Mouse (Mus musculus): ENCODE results near the gene Ccdc34.
A peak's percentile ranks its signal among the peaks of the same experiment; 100 is the strongest.
"Not testable (repeated sequence)": the region's sequence is repeated elsewhere in the genome, so short reads cannot be mapped to it uniquely, and the experiment has no call there.

Ccdc34 gene

DNA sequence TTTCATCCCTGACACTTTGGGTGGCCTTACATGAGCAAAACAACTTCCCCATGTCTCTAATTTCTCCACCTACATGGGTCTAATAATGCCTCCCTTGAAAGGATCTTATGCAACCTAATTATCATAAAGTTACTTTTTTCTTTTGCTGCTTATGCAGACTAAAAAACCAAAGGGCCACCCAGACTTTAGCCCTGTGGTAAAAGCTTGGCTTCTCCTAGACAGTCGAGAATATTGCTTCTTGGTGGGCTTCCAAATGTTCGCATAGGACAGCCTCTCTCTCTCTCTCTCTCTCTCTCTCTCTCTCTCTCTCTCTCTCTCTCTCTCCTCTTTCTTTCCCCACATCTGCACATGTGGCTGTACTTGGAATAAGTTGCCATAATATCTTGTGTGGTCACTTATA, 60.0 kb downstream of the Ccdc34 start:
- DNase-seq (ENCODE audit: low spot score in 2 of 2), result no peak

GRCm38 (mm10) chr2:110080532-110080931, 62.9 kb downstream of the Ccdc34 start:
- no peak for DNase-seq (ENCODE audit: low spot score in 2 of 2)

DNA sequence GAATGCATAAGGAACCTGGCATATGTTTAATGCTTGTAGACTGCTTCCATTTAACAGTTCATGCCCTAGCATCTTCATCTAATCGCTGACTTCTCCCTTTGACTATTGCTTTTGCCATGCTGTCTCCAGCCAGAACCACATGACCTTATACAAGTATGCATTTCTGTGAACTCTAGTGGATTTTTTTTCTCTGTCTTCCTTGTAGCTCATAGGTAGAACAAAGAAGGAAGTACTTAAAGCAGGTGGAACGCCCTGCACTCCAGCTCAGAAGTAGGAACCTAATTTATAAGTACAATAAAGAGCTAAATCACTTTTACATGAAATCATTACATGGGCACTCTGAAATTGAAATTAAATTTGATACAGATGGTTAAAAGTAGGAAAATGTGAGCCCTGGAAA, 65.4 kb downstream of the Ccdc34 start:
- no peak for DNase-seq (ENCODE audit: low spot score in 2 of 2)

DNA sequence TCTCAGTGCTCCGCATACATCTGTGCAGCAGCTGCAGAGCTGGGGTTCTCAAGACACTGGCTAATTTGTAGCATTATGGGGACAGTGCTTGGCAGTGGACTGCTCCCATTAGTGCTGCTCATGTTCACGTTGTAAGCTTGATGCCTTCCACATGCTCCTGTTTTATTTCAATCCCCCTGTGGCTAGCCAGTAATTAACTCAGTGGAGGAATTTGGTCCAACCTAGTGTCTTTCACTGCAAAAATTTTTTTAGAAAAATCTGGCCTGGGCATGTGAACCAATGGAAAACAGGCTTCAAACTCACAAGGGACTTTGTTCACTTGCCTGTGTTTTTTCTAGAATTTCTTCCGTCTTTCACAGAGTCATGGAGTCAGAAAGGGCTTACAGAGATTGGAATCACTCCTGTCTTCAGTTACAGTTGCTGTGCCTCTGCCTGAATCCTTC, 68.1 kb downstream of the Ccdc34 start:
- DNase-seq (ENCODE audit: low spot score in 2 of 2), result no peak

DNA sequence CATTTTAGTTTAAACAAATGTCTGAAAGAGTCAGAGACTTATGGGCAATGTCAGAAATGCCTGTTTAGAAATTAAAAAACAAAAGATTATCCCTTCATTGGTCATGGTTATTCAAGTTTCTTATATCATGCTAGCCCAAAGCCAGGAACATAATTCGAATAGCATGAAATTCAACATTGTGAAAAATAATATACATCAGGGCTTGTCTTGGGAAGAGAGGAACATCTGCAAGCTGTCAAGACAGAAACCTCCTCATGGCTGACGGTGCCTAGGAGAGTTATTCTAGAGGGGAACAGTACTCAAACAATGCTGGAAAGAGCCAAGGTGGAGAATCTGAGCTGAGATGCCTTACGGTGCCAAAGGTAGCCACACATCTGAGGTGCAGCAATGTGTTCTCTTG, 96.5 kb downstream of the Ccdc34 start:
- no peak for DNase-seq (ENCODE audit: low spot score in 2 of 2)

GRCm38 (mm10) chr2:110129396-110129795, 111.8 kb downstream of the Ccdc34 start:
- DNase-seq (ENCODE audit: low spot score in 2 of 2), result no peak

DNA sequence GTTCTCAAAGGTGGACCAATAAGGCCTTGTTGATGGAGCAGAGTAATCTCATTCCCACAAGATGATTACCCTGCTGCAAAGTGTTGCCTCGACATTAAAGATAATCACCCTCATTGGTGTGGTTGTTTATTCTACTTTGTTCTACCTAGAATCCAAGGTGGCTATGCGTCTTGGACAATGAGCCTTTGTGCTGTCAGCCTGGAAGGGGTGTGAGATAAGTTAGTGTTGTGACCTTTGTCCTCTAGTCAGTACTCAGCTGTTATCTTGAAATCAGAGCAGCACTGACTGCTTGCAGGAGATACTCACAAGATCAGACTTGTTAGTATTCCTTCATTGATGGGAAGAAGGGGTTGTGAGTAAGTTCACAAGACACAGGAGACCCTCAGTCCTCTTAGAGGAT, 114.0 kb downstream of the Ccdc34 start:
- no peak for DNase-seq (ENCODE audit: low spot score in 2 of 2)

DNA sequence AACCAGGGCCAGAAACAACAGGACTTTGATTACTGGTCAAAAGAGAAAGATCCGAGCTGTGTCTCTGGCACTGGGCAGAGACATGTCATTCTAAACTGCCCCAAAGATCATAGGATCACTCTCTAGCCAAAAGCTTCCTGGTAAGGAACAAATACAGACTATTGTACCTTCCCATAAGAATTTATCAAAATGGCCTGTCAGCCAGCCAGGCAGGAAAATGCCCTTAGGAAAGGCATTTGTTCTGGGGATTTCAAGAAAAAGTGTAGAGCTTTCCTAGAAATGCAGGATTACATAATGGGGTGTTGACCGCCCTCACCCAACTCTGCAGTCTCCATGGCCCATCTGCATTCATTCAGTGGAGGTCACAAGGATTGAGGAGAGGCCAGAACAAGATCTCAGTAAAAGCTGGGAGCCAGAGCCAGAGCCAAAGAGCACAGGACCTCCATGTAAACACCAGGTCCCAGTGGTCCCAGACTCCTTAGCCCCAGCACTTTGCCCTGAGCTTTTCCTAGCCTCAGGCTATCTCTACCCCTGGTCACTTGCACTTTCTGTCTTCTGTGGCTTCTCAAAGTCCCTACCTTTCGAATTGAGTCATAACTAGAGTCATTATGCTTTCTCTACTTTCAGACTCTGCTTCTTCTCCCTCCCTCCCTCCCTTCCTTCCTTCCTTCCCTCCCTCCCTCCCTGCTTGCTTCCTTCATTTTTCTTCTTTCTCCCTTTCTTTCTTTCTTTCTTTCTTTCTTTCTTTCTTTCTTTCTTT, 115.9 kb downstream of the Ccdc34 start:
- DNase-seq (ENCODE audit: low spot score in 2 of 2), result no peak

DNA sequence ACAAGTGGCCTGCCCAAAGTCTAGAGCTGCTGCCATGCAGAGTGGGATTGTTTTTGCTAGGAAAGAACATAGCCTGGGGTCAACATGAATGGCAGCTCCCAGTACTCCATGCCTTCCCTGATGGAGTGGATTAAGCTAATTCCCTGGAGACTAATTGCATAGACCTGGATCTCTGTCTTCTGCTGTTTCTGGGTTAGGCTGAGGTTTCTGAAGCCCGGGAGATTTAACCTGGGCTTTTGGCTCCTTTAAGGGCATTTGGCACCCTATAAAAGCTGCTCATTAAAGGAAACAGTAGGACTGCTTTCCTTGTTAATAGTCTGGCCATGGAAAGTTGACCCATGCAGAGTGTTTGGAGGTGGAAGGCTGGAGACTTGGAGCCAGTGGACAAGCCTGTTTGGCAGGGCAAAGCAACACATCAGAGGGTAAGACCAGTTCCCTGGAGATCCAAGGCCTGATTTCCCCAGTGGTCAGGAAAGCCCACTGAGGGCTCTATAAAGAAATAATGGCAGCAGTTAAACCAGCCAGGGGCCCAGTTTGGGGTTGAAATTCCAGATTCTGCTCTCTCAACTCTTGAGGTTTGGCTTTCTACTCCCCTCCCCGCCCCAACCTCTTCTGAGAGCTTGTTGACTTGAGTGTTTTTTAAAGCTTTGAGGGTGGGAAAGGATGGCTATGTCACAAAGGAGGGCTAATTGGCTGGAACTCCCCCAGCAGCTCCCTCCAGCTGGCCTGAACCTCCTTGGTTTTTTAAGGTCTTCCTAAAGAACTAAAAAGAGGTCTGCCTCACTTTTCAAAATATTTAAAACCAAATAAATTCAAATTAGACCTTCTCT, 117.4 kb downstream of the Ccdc34 start:
- DNase-seq (ENCODE audit: low spot score in 2 of 2), result peak; percentile 5 to 20

DNA sequence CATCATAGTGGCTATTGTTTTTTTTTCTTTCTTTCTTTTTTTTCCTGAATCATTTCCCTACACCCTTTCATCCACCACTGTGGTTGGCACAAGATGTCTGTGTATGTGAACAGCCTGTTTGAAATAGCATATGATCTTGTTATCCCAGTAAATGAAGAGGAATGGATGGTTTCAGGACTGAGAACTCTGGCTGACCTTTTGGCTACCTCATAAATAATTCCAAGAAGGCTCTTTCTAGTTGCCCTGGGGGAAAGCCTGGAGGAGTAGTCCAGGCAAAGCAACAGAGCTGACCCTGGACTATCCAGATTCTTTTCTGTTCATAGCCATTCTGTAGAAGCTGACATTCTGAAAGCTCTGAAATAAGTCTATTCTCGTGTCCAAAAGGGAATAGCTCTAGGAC, 119.7 kb downstream of the Ccdc34 start:
- no peak for DNase-seq (ENCODE audit: low spot score in 2 of 2)

- no peak for DNase-seq (ENCODE audit: low spot score in 2 of 2)
Observed at GRCm38 (mm10) chr2:110138096-110138495, 120.5 kb downstream of the Ccdc34 start.

DNA sequence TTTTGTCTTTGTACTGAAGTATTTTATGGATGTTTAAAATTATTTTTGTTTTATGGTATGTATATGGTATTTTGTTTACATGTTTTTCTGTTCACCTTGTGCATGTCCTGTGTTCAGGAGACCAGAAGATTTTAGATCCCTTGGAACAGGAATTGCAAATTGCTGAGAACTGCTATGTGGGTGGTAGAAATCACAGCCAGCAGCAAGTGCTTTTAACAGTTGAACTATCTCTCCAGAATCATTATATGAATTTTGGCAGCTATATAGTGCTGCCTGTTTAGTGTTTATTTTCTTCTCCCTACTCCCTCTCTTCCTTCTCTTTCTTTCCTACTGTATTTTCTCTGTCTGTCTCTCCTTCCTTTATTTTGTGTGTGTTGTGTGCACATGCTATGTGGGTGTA, 130.4 kb downstream of the Ccdc34 start:
- DNase-seq (ENCODE audit: low spot score in 2 of 2), result not testable (repeated sequence)

GRCm38 (mm10) chr2:110149246-110149645, 131.6 kb downstream of the Ccdc34 start:
- DNase-seq (ENCODE audit: low spot score in 2 of 2), result no peak

DNA sequence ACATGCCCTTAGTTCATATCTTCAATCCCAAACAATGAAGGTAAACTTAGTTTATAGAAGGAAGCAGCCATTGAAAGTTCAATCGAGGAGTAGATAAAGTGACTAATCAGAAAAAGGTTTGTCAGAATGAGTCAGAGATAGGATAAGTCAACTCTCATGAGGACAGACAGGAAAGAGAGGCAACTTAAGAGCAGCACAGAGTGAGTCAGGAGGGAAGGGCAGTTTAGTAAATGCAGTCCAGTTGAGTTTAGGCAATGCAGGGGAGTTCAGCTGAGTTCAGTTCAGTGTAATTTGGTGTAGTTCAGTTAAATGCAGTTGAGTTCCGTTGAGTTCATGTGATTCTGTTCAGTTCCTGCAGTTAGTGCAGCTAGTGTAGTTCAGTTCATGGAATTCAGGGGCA, 138.7 kb downstream of the Ccdc34 start:
- no peak for DNase-seq (ENCODE audit: low spot score in 2 of 2)

- DNase-seq (ENCODE audit: low spot score in 2 of 2), result no peak
Observed at GRCm38 (mm10) chr2:110165003-110165402, 147.4 kb downstream of the Ccdc34 start.

GRCm38 (mm10) chr2:110167694-110168093, 150.1 kb downstream of the Ccdc34 start:
- no peak for DNase-seq (ENCODE audit: low spot score in 2 of 2)

DNA sequence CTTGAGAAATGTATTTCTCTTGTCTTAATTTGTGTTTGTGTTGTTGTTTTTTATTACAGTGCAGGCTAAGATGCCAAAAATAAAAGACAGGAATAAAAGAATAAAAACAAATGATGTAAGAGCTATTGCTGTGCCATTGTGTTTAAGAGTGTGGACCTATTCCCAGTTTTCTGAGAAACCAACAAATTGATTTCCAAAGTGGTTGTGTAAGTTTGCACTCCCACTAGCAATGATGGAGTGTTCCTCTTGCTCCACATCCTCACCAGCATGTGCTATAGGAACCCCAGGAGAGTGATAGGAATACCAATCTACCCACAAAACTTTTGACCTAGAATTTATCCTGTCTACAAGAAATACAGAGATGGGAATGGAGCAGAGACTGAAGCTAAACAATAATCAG, 150.7 kb downstream of the Ccdc34 start:
- no peak for DNase-seq (ENCODE audit: low spot score in 2 of 2)

GRCm38 (mm10) chr2:110172456-110172855, 154.8 kb downstream of the Ccdc34 start:
- no peak for DNase-seq (ENCODE audit: low spot score in 2 of 2)

DNA sequence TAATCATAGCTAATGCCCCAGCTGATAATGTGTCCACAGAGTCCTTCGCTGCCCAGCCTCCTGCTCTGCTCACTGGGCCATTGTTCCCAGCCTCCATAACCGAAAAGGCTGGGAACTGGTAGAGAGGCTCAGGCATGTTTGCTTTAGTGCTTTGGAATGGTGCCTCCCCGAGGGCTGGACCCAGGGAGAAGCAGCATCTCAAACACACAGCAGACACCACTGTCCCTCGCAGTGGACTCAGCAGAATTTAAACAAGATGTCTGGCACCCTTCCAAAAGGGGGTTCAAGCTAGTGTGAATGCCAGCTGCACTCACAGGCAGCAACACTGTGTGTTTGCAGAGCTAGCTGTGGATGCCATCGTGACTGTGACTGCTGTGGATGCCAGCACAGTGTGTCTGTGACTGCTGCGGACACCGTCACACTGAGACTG, 156.2 kb downstream of the Ccdc34 start:
- no peak for DNase-seq (ENCODE audit: low spot score in 2 of 2)

DNA sequence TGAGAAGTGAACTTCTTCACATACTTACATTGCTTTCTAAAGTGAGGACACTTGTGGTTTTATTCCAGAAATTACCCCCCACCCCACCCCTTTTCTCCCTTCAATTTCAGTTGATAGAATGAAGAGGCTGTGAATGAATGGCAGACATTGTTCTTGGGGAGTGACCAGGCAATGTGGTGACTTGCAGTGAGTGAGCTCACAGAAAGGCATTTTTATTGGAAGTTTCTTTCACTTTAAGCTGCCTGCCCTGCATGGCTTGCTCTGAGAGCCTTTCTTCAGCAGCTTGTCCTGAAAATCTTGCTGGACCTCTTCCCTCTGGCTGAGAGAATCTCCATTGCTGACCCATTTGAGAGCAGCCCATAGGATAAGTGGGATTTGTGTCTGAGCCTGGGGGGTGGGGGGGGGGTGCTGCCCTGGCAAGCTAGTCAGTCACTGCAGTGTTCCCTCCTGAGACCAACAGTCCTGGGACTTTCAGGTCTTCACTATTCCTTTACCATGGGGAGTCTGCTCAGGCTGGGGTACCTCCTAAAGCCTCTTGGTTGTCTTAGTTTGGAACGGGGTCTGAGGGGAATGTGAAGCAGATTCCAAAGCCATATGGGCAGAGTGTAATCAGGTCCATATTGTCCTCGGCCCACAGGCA, 159.3 kb downstream of the Ccdc34 start:
- DNase-seq (ENCODE audit: low spot score in 2 of 2), result no peak

- DNase-seq (ENCODE audit: low spot score in 2 of 2), result no peak
Observed at GRCm38 (mm10) chr2:110177406-110177805, 159.8 kb downstream of the Ccdc34 start.

DNA sequence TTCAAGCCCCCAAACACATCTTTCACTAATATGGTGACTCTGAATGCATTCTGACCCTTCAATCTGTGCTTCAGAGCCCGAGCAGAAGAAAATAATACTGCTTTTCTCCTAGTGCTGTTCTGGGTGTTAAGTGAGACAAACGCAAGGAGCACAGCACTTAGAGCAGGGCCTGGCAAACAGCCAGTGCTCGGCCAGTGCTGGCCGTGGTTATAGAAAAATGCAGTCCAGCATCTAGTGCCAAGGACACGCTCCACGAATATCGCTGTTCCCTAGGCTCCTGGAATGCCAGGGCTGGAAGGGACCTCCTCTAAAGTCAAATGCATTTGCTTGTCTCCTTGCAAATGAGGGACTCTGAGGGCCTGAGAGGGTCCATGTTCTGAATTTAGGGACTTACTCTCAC, 160.3 kb downstream of the Ccdc34 start:
- no peak for DNase-seq (ENCODE audit: low spot score in 2 of 2)
